Mouse (Mus musculus): ENCODE measurements around the gene Akap2. TPM values are rescaled to one million over a fixed set of nuclear protein-coding genes. Genes with fewer than 3 reads are reported as not detected.
"Not testable (repeated sequence)": the region's sequence is repeated elsewhere in the genome, so short reads cannot be mapped to it uniquely, and the experiment has no call there.

Gene Akap2
- polyA plus RNA-seq, 1 experiment: not detected

DNA sequence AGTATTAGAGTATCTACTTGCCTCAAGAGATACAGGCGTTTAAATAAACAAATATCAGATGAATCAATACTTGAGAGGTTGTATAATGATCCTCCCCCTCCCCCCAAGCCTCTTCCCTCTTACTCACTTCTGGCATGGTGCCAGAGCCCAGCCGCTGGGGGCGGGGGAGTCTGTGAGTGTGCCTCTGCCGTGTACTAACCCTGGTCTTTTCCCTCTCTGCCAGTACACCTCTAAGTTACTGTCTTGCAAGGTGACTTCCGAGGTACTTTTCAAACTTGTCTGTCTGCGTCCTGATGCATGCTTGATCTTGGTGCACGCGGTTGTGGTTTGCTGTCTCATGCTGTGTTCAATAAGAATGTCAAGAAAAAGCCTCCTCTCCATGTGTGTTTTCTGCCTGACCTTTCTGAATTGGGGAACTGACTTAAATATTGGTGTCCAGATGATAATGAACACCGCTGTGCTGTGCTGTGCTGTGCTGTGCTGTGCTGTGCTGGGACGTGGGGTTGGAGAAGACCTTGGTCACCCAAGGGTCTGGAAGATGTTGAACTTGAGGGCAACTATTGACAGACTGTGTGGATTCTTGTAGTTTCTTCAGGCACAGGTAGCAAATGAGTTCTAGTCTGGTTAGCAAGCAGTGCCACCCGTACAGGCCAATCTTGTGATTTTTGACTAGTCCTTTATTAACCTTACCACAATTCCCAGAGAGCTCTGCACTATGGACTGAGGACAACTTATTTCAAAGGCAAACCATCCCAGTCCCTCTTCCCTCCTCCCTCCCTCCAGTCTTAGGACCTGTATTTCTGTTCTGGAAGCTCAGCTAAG lies 168.8 kb downstream of the Akap2 start:
- no peak for TF ChIP-seq CTCF (IDR thresholded peaks at IDR 0.05; ENCODE audit: insufficient read depth, low read depth, low read length)
- TF ChIP-seq POLR2A (IDR thresholded peaks at IDR 0.05; ENCODE audit: insufficient read depth, low read depth, low read length): no peak
- H3K4me3 ChIP-seq (ENCODE audit: insufficient read depth, low read depth, low read length): no peak overlapping the region
- WGBS: 51% methylated on average over 11 of the region's 11 CpGs

DNA sequence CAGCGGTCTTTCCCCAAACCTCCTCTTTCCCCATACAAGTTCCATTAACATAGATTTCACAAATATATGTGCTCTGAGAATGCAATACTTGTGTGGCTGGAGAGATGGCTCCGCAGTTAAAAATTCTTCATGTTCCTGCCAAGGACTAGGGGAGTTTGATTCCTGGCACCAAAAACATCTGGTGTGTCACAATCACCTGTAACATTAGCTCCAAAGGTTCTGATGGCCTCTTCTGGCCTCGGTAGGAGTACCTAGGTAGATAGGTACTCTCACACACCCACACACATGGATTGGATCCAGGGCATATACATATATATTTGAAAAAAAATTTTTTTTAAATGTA lies 169.4 kb downstream of the Akap2 start:
- Histone ChIP-seq H3K4me3 (ENCODE audit: insufficient read depth, low read depth, low read length) (no peak overlapping the region), H3K4me1 (ENCODE audit: control insufficient read depth, insufficient read depth, low read length) (peaks cover 7% of the 10 kb centered on the region), H3K27ac (ENCODE audit: insufficient read depth, low read depth, low read length) (no peak overlapping the region)
- TF ChIP-seq POLR2A (IDR thresholded peaks at IDR 0.05; ENCODE audit: insufficient read depth, low read depth, low read length) (no peak), CTCF (IDR thresholded peaks at IDR 0.05; ENCODE audit: insufficient read depth, low read depth, low read length) (no peak)
- WGBS: 93% methylated on average over 3 of the region's 3 CpGs

More for the DNA sequence above, 168.8 kb downstream of the Akap2 start:
- Histone ChIP-seq H3K4me1 (ENCODE audit: control insufficient read depth, insufficient read depth, low read length) (peaks cover 7% of the 10 kb centered on the region), H3K27ac (ENCODE audit: insufficient read depth, low read depth, low read length) (no peak overlapping the region)

DNA sequence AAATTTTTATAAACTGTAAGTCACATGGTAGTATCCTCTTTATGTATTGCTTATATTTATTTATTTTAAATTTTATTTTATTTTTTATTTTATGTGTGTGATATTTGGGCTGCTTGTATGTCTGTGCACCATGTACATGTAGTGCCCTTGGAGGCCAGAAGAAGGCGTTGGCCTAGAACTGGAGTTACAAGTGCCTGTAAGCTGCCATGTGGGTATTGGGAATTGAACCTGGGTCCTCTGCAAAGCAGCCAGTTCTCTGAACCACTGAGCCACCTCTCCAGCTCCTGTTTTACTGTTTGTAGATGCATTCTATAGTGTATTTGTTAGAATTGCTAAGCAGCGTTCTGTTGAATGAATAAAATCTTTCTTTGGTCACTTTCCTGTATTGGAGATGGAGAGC lies 170.8 kb downstream of the Akap2 start:
- WGBS: 99% methylated on average over 2 of the region's 2 CpGs
- TF ChIP-seq POLR2A (IDR thresholded peaks at IDR 0.05; ENCODE audit: insufficient read depth, low read depth, low read length) (no peak), CTCF (IDR thresholded peaks at IDR 0.05; ENCODE audit: insufficient read depth, low read depth, low read length) (no peak)
- Histone ChIP-seq H3K4me1 (ENCODE audit: control insufficient read depth, insufficient read depth, low read length) (peaks cover 6% of the 10 kb centered on the region), H3K27ac (ENCODE audit: insufficient read depth, low read depth, low read length) (no peak overlapping the region), H3K4me3 (ENCODE audit: insufficient read depth, low read depth, low read length) (no peak overlapping the region)

DNA sequence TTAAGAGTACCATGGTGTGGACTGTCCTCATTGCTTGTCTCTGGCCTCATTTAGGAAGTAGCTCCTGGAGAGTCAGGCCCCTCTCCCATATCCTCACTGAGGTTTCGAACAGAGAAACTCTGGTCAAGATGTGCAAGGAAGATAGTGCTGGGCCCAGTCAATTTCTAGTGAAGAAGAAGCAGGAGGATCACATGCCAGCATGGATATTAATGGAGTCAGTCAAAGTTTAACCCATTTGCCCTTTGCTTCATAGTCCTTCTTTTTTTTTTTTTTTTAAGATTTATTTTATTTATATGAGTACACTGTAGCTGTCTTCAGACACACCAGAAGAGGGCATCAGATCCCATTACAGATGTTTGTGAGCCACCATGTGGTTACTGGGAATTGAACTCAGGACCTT lies 171.5 kb downstream of the Akap2 start:
- 96% methylated on average over 1 of the region's 1 CpGs for WGBS
- not testable (repeated sequence) for H3K4me3 ChIP-seq (ENCODE audit: insufficient read depth, low read depth, low read length); H3K4me1 ChIP-seq (ENCODE audit: control insufficient read depth, insufficient read depth, low read length); H3K27ac ChIP-seq (ENCODE audit: insufficient read depth, low read depth, low read length)

DNA sequence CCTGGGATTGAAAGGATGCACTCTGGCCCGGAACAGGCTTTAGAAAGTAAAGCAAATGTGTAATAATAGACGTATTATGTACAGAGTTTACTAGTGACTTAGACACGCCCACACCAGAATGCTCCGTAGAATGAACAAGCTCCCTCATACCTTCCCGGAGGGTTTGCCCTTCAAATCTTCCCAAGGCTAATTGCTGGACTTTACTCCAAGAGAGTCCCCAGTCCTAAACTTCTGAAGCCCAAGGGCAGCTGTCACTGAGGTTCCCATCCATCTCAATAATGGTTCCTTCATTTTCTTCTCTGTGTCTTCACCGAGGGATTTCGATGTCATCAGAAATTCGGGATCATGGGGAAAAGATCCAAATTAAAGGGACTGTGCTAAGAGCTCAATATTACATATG lies 172.3 kb downstream of the Akap2 start:
- H3K4me3 ChIP-seq (ENCODE audit: insufficient read depth, low read depth, low read length): no peak overlapping the region
- TF ChIP-seq POLR2A (IDR thresholded peaks at IDR 0.05; ENCODE audit: insufficient read depth, low read depth, low read length) (no peak), CTCF (IDR thresholded peaks at IDR 0.05; ENCODE audit: insufficient read depth, low read depth, low read length) (no peak)
- 69% methylated on average over 8 of the region's 8 CpGs for WGBS

DNA sequence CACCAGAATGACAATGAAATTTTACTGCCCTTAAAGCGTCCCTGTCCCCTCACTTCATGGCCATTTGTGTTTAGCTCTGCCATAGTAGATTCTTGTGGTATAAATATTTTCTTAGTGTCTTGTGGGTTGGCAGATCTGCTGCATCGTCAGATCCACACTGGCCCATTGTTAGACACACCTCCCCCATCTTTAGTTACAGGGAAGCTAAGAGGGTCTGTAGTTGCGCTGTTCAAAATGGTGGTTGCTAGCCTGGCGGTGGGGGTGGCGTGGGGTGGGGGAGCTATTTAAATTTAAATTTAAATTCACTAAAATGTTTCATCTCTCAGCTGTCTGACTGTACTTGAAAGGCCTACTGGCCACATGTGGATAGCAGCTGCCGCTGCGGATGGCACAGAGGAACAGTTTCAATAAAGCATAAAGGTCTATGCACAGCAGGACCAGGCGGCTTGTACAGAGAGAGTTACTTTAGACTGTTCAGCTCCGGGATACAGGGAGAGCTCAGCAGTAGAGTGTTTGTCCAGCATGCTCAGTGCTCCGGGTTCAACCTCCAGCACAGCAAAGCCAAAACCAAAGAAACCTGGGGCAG lies 174.6 kb downstream of the Akap2 start:
- Histone ChIP-seq H3K4me3 (ENCODE audit: insufficient read depth, low read depth, low read length) (no peak overlapping the region), H3K27ac (ENCODE audit: insufficient read depth, low read depth, low read length) (no peak overlapping the region), H3K4me1 (ENCODE audit: control insufficient read depth, insufficient read depth, low read length) (no peaks in the 10 kb centered on the region)
- no peak for TF ChIP-seq POLR2A (IDR thresholded peaks at IDR 0.05; ENCODE audit: insufficient read depth, low read depth, low read length)
- no peak for TF ChIP-seq CTCF (IDR thresholded peaks at IDR 0.05; ENCODE audit: insufficient read depth, low read depth, low read length)
- 74% methylated on average over 10 of the region's 10 CpGs for WGBS

More for the DNA sequence above, 172.3 kb downstream of the Akap2 start:
- Histone ChIP-seq H3K4me1 (ENCODE audit: control insufficient read depth, insufficient read depth, low read length) (peaks cover 5% of the 10 kb centered on the region), H3K27ac (ENCODE audit: insufficient read depth, low read depth, low read length) (no peak overlapping the region)

DNA sequence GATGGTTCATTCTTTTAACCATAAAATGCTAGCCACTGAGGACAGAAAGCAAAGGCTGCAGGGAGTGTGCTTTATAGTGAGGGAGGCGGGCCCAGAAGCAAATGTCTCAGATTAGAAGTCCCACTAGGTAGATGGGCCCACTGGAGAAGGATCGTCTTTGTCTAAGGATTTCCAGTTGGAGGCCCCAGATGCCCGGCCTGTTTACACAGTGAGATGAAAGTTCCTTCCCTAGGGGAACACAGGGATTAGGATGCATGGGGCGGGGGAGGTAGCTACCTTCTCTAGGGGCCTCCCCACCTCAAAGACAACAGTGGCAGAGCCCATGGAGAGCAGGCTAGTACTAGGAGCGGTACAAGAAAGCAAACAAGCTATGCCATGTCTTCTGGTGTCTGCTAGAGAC lies 177.7 kb downstream of the Akap2 start:
- no peak for TF ChIP-seq CTCF (IDR thresholded peaks at IDR 0.05; ENCODE audit: insufficient read depth, low read depth, low read length)
- no peak for TF ChIP-seq POLR2A (IDR thresholded peaks at IDR 0.05; ENCODE audit: insufficient read depth, low read depth, low read length)
- 75% methylated on average over 5 of the region's 5 CpGs for WGBS
- no peak overlapping the region for H3K4me3 ChIP-seq (ENCODE audit: insufficient read depth, low read depth, low read length)
- H3K27ac ChIP-seq (ENCODE audit: insufficient read depth, low read depth, low read length): no peak overlapping the region
- no peaks in the 10 kb centered on the region for H3K4me1 ChIP-seq (ENCODE audit: control insufficient read depth, insufficient read depth, low read length)

DNA sequence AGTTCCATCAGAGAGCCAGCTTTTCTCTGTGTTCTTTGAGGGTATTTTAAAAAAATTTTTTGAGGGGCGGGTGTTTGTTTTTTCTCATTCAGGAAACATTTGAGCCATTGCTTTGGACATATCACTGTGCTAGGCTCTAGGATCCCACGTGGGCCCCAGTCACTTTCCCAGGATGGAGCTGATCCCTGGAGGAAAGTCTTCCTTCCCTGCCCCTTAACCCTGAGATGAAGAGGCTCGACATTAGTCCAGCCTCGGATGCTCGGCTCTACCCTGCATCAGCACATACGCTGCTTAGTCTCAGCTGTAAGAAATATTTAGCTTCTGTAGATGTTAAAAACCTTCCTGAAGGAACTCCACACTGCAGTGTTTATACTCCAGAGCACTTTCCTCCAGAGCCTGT lies 178.4 kb downstream of the Akap2 start:
- 78% methylated on average over 6 of the region's 6 CpGs for WGBS
- TF ChIP-seq CTCF (IDR thresholded peaks at IDR 0.05; ENCODE audit: insufficient read depth, low read depth, low read length) (no peak), POLR2A (IDR thresholded peaks at IDR 0.05; ENCODE audit: insufficient read depth, low read depth, low read length) (no peak)

DNA sequence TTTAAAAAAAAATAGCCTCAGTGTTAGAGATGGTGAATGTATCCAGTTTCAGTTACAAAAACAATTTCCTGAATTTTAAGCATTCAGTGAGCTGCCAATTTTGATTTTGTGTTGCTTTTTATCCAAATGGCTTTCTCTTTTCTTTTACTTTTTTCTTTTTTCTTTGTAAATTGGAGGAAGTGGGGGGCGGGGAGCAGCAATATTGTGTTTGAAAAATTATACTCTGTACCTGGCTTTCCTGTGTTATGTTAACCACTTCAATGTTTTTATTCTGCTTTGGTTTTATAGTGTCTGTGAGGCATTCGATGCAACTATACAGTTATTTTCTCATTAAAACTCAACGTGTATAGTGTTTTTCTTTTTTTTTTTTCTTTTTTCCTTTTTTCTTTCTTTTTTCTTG lies 179.2 kb downstream of the Akap2 start:
- WGBS: 77% methylated on average over 3 of the region's 3 CpGs
- TF ChIP-seq POLR2A (IDR thresholded peaks at IDR 0.05; ENCODE audit: insufficient read depth, low read depth, low read length) (no peak), CTCF (IDR thresholded peaks at IDR 0.05; ENCODE audit: insufficient read depth, low read depth, low read length) (no peak)
- H3K4me3 ChIP-seq (ENCODE audit: insufficient read depth, low read depth, low read length): no peak overlapping the region

More for the DNA sequence above, 178.4 kb downstream of the Akap2 start:
- no peak overlapping the region for H3K27ac ChIP-seq (ENCODE audit: insufficient read depth, low read depth, low read length)
- H3K4me1 ChIP-seq (ENCODE audit: control insufficient read depth, insufficient read depth, low read length): no peaks in the 10 kb centered on the region
- H3K4me3 ChIP-seq (ENCODE audit: insufficient read depth, low read depth, low read length): no peak overlapping the region

More for the DNA sequence above, 179.2 kb downstream of the Akap2 start:
- Histone ChIP-seq H3K27ac (ENCODE audit: insufficient read depth, low read depth, low read length) (no peak overlapping the region), H3K4me1 (ENCODE audit: control insufficient read depth, insufficient read depth, low read length) (no peaks in the 10 kb centered on the region)
